Mouse (Mus musculus): ENCODE results near the gene 2700049A03Rik. TPM values are rescaled to one million over a fixed set of nuclear protein-coding genes. Genes with fewer than 3 reads are reported as not detected.

Gene 2700049A03Rik
- total and polyA plus RNA-seq, 3 experiments = 7.7 to 10.0 (median 9.4) TPM

- Histone ChIP-seq H3K27me3 (replicated peaks) (no peaks in the 10 kb centered on the region), H3K9ac (ENCODE audit: insufficient read depth, low read depth) (no peak overlapping the region), H3K36me3 (replicated peaks in 1 of 2; ENCODE audit: control insufficient read depth in 1 of 2, insufficient read depth in 1 of 2, low read length in 1 of 2) (peaks cover 48 to 82% of the 10 kb centered on the region in 2 experiments), H3K9me3 (replicated peaks; ENCODE audit: low read length) (no peaks in the 10 kb centered on the region), H3K4me3 (replicated peaks in 1 of 3; ENCODE audit: low read depth in 2 of 3, low read length in 2 of 3, poor library complexity in 1 of 3) (no peak overlapping the region), H3K4me1 (ENCODE audit: control insufficient read depth in 1 of 2, insufficient read depth in 2 of 2) (no peaks in the 10 kb centered on the region), H3K27ac (ENCODE audit: insufficient read depth, low read depth) (no peak overlapping the region), H3K4me2 (ENCODE audit: insufficient read depth, low read depth, poor library complexity, severe bottlenecking) (no peak overlapping the region), H3K79me2 (replicated peaks; ENCODE audit: control insufficient read depth, extremely low read depth, insufficient read depth, poor library complexity, severe bottlenecking) (no peaks in the 10 kb centered on the region)
- dilution Hi-C loops (cut with MboI; ENCODE audit: extremely low pct_ligation_motif_present, extremely low pct_unique_long_range_greater_than_20kb, low sequenced_read_pairs) = no loop called here
- DNase-seq (ENCODE audit: extremely low read depth) = no peak
- in situ Hi-C loops (cut with MboI; ENCODE audit: low pct_ligation_motif_present, low pct_unique_long_range_greater_than_20kb, low sequenced_read_pairs) = no loop called here
- TF ChIP-seq JUND (conservative IDR thresholded peaks at IDR 0.05; ENCODE audit: low read depth, low read length) (no peak), CHD2 (IDR thresholded peaks at IDR 0.05; ENCODE audit: low read length) (no peak), POLR2AphosphoS2 (IDR thresholded peaks at IDR 0.05; ENCODE audit: low read depth, low read length) (no peak), TCF12 (IDR thresholded peaks at IDR 0.05; ENCODE audit: low read depth, low read length) (no peak), UBTF (IDR thresholded peaks at IDR 0.05; ENCODE audit: low read depth, low read length) (no peak), MXI1 (IDR thresholded peaks at IDR 0.05; ENCODE audit: low read depth, low read length) (no peak), IRF4 (IDR thresholded peaks at IDR 0.05; ENCODE audit: low read depth, low read length) (no peak), ZKSCAN1 (IDR thresholded peaks at IDR 0.05; ENCODE audit: borderline replicate concordance, low read depth, low read length) (no peak), MEF2A (IDR thresholded peaks at IDR 0.05; ENCODE audit: borderline replicate concordance, low read depth, low read length) (no peak), MAFK (IDR thresholded peaks at IDR 0.05; ENCODE audit: insufficient replicate concordance, low read length) (no peak), ZC3H11A (IDR thresholded peaks at IDR 0.05; ENCODE audit: low read depth, low read length) (no peak), ETS1 (conservative IDR thresholded peaks at IDR 0.05; ENCODE audit: low read depth, low read length) (no peak), NRF1 (IDR thresholded peaks at IDR 0.05; ENCODE audit: low read depth, low read length) (no peak), CTCF (conservative IDR thresholded peaks at IDR 0.05 in 1 of 2, IDR thresholded peaks at IDR 0.05 in 1 of 2; ENCODE audit: low read depth in 2 of 2, low read length in 2 of 2) (no peak), ZNF384 (IDR thresholded peaks at IDR 0.05; ENCODE audit: low read depth, low read length) (no peak), GABPA (IDR thresholded peaks at IDR 0.05; ENCODE audit: insufficient replicate concordance, low read depth, low read length) (no peak)
Observed at GRCm38 (mm10) chr12:71150167-71150566, 13.5 kb downstream of the 2700049A03Rik start.

- H3K27me3 ChIP-seq (replicated peaks) = no peaks in the 10 kb centered on the region
- no peak overlapping the region for H3K9ac ChIP-seq (ENCODE audit: insufficient read depth, low read depth)
- H3K36me3 ChIP-seq (replicated peaks in 1 of 2; ENCODE audit: control insufficient read depth in 1 of 2, insufficient read depth in 1 of 2, low read length in 1 of 2) = peaks cover 36 to 80% of the 10 kb centered on the region in 2 experiments
- dilution Hi-C loops (cut with MboI; ENCODE audit: extremely low pct_ligation_motif_present, extremely low pct_unique_long_range_greater_than_20kb, low sequenced_read_pairs) (no loop called here), in situ Hi-C loops (cut with MboI; ENCODE audit: low pct_ligation_motif_present, low pct_unique_long_range_greater_than_20kb, low sequenced_read_pairs) (no loop called here)
- TF ChIP-seq CHD1 (IDR thresholded peaks at IDR 0.05; ENCODE audit: low read depth, low read length) (no peak), RAD21 (IDR thresholded peaks at IDR 0.05; ENCODE audit: low read depth, low read length) (no peak), GABPA (IDR thresholded peaks at IDR 0.05; ENCODE audit: insufficient replicate concordance, low read depth, low read length) (no peak), SMC3 (IDR thresholded peaks at IDR 0.05; ENCODE audit: low read depth, low read length) (no peak), KAT2A (IDR thresholded peaks at IDR 0.05; ENCODE audit: insufficient replicate concordance, low read length) (no peak), ZNF384 (IDR thresholded peaks at IDR 0.05; ENCODE audit: low read depth, low read length) (no peak), MEF2A (IDR thresholded peaks at IDR 0.05; ENCODE audit: borderline replicate concordance, low read depth, low read length) (no peak), MAX (IDR thresholded peaks at IDR 0.05; ENCODE audit: low read length) (no peak), BHLHE40 (IDR thresholded peaks at IDR 0.05; ENCODE audit: low read depth, low read length) (no peak), NRF1 (IDR thresholded peaks at IDR 0.05; ENCODE audit: low read depth, low read length) (no peak), MXI1 (IDR thresholded peaks at IDR 0.05; ENCODE audit: low read depth, low read length) (no peak), MAZ (IDR thresholded peaks at IDR 0.05; ENCODE audit: low read depth, low read length) (no peak), TBP (conservative IDR thresholded peaks at IDR 0.05; ENCODE audit: low read depth, low read length) (no peak), PAX5 (IDR thresholded peaks at IDR 0.05; ENCODE audit: low read length) (no peak), EP300 (IDR thresholded peaks at IDR 0.05; ENCODE audit: low read length) (no peak)
- no peaks in the 10 kb centered on the region for H3K79me2 ChIP-seq (replicated peaks; ENCODE audit: control insufficient read depth, extremely low read depth, insufficient read depth, poor library complexity, severe bottlenecking)
- DNase-seq (ENCODE audit: extremely low read depth) = no peak
- H3K4me2 ChIP-seq (ENCODE audit: insufficient read depth, low read depth, poor library complexity, severe bottlenecking) = no peak overlapping the region
- no peak overlapping the region for H3K27ac ChIP-seq (ENCODE audit: insufficient read depth, low read depth)
- H3K9me3 ChIP-seq (replicated peaks; ENCODE audit: low read length) = no peaks in the 10 kb centered on the region
- no peaks in the 10 kb centered on the region for H3K4me1 ChIP-seq (ENCODE audit: control insufficient read depth in 1 of 2, insufficient read depth in 2 of 2)
- no peak overlapping the region for H3K4me3 ChIP-seq (replicated peaks in 1 of 3; ENCODE audit: low read depth in 2 of 3, low read length in 2 of 3, poor library complexity in 1 of 3)
Observed at GRCm38 (mm10) chr12:71154979-71155378, 18.3 kb downstream of the 2700049A03Rik start.
